Mouse (Mus musculus) neutrophil, adult 5-6 weeks (primary cell): ENCODE results near the gene Dpp6. TPM values are rescaled to one million over a fixed set of nuclear protein-coding genes. Genes with fewer than 3 reads are reported as not detected.

Source experiments
- ATAC-seq: fragments of 151-379, 151-347 bp; 2 replicates; pipeline ENCODE4 v1.8.0; 2017; ENCODE audit warnings: mild to moderate bottlenecking, moderate TSS enrichment; ENCODE audit not compliant: insufficient number of reproducible peaks, poor library complexity, low FRiP score, severe bottlenecking; ENCODE audit errors: extremely low read depth
- total RNA-seq: library from RNA; stranded (forward); fragments of 200-1000 nt; gene quantifications from 2 replicates; pipeline ENCODE4 v1.2.3, GENCODE M21; 2017

Dpp6 gene
- total RNA-seq, 1 experiment from 2014 or later, result not detected

DNA sequence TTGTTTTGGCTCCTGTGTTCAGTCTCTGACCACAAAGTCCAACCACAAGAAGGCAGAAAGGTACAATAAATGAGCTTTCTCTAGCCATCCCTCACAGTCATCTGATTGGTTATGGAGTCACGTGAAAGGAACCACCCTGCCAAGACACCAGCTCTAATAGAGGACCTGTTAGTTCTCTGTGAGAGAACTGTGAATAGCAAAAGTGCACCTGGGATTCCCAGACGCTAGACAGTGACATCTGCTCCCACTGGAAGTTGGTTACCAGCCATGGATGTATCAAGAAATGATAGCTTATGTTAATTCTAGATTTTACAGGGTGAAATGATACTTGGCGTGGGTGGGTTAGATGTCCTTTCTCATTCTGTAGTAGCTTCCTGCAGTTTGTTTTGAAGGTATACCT lies 338.7 kb downstream of the Dpp6 start:
- ATAC-seq, result no peak

DNA sequence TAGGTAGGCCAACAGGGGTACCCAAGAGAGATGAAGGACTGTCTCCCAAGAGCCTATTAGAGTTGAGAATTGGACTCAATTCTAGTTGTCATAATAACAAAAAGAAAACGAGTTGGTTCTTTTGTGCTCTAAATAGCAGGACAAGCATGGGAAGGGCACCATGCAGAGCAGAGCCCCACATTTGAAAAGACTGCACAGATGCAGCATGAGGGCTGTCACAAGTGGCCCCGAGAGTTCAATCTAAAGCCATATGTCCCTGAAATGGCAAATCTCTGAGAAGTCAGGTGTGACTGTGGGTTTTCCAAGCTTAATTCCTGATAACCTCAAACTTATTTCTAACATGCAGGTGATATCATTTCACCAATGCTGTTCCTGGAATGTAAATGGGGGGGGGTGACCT lies 339.4 kb downstream of the Dpp6 start:
- ATAC-seq, result no peak

- no peak for ATAC-seq
Observed at GRCm38 (mm10) chr5:27161122-27161645, 344.2 kb downstream of the Dpp6 start.

DNA sequence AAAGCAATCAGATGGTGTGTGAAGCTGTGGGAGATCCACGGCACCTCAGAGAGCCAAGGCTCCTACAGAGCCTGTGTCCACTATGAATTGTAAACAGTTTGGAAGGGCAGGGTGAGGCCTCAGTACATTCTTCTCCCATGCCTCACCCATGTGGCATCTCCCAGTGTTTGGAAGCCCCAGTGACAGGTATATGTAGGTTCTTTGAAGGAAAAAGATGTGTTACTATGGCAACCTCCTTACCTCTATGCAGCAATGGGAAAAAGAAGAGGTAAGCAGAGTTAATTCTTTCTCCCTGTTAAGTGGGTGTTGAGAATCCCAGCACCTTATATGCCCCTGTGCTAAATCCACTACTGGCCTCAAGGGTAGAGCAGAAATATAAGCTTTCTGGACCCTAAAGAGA lies 351.5 kb downstream of the Dpp6 start:
- ATAC-seq, result no peak

- ATAC-seq, result no peak
Observed at GRCm38 (mm10) chr5:27184963-27185362, 368.0 kb downstream of the Dpp6 start.

GRCm38 (mm10) chr5:27191242-27191969 lies 374.4 kb downstream of the Dpp6 start:
- no peak for ATAC-seq

GRCm38 (mm10) chr5:27194157-27194556 lies 377.2 kb downstream of the Dpp6 start:
- no peak for ATAC-seq

DNA sequence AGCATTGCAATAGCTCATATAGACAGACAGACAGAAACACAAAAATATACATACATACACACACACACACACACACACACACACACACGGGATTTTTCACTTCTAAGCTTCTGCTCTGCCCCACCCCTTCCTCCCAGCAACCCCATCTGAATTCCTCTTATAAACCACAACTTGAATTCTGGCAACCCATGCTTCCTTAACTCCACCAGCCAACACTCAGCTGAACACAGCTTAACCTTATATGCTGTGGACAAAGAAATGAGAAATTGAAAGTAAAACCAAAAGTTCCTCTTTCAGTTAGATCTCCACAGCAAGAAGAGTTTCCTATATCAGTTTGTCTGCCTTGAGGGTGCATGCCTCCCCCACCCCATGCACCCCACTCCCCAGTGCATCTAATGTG lies 378.0 kb downstream of the Dpp6 start:
- ATAC-seq, result no peak

GRCm38 (mm10) chr5:27200581-27201341 lies 383.8 kb downstream of the Dpp6 start:
- no peak for ATAC-seq

- no peak for ATAC-seq
Observed at GRCm38 (mm10) chr5:27203131-27203530, 386.1 kb downstream of the Dpp6 start.

GRCm38 (mm10) chr5:27204721-27205120 lies 387.7 kb downstream of the Dpp6 start:
- no peak for ATAC-seq

- no peak for ATAC-seq
Observed at GRCm38 (mm10) chr5:27205754-27206153, 388.8 kb downstream of the Dpp6 start.

- peak; percentile 60; the same call in 1 of the 2 replicates for ATAC-seq
Observed at GRCm38 (mm10) chr5:27206213-27206612, 389.2 kb downstream of the Dpp6 start.

GRCm38 (mm10) chr5:27220116-27220515 lies 403.1 kb downstream of the Dpp6 start:
- no peak for ATAC-seq

GRCm38 (mm10) chr5:27242078-27242477 lies 425.1 kb downstream of the Dpp6 start:
- no peak for ATAC-seq

DNA sequence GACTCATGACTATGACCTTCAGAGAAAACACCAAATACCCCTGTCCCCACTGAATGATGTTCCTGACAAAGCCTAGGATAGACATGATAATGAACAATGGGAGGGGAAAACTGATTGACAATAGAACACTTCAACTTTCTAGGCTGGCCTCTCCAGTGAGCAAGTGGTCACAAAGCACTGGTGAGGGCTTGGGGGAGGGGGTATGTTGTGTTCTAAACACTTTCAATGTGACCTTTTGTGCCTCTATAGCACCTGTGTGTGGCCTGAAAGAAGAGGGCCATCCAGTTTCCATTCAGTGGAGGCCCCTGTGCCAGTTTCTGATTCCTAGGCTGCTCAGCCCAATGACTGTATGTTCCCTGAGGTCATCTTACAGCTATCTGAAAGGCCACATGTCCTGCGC lies 426.2 kb downstream of the Dpp6 start:
- ATAC-seq, result no peak

DNA sequence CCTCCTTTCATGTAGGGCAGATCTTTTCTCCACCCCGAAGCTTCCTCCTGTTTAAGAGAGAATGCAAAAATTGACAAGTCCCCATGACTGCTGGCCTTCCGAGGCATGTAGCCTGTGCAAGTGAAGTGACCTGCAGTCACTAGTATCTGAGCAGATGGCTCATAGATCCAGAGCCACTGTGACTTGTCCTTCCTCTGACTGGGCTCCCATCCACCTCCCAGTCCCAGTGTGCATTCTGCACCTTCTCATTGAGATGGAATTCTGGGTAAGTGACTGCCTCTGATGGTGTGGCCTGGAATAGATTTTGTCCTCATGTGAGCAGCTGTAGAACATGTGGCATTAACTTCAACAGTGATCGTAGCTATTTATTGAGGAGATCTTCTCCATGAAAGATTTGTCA lies 430.8 kb downstream of the Dpp6 start:
- ATAC-seq, result no peak

- no peak for ATAC-seq
Observed at GRCm38 (mm10) chr5:27248685-27249084, 431.7 kb downstream of the Dpp6 start.

- no peak for ATAC-seq
Observed at GRCm38 (mm10) chr5:27249951-27250350, 432.9 kb downstream of the Dpp6 start.

DNA sequence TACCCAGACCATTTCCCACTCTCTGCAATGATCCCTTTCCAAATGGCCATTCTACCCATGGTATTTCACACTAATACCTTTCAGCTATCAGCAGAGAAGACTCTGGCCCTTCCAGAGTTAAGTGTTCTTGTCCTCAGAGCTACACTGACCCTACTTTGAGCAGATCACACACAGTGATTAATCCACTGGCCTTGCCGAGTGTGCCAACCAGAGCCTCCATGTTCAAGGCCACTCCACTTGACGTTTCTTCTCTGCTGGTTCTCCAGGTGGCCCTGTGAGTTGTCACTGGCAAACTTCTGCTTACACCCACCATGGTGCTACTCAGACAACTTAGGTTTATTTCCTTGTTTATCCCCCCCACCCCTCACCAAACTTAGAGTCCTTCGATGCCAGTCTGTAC lies 433.9 kb downstream of the Dpp6 start:
- no peak for ATAC-seq
